Mouse (Mus musculus) embryonic facial prominence, embryonic 11.5 days (tissue): ENCODE measurements around the gene Il6st. TPM values are rescaled to one million over a fixed set of nuclear protein-coding genes. Genes with fewer than 3 reads are reported as not detected.
"Not testable (repeated sequence)": the region's sequence is repeated elsewhere in the genome, so short reads cannot be mapped to it uniquely, and the experiment has no call there.

ENCODE experiments used
- ATAC-seq: fragments of 200-750 bp; cut with Nextera tagmentation; replicated peaks from 2 replicates; pipeline ENCODE4 v1.8.0; 2017; ENCODE audit warnings: low read depth; ENCODE audit not compliant: insufficient number of reproducible peaks, low FRiP score, low TSS enrichment
- DNase-seq: peaks from one replicate; pipeline ENCODE4 v3.0.0-alpha.2; 2015; ENCODE audit warnings: low spot score
- H3K27ac ChIP-seq: fragments of 300-500 bp; sonication (generic); replicated peaks from 2 replicates; pipeline ENCODE4 v1.5.1; 2014; ENCODE audit warnings: mild to moderate bottlenecking, low read depth, low read length, control low read depth
- H3K27me3 ChIP-seq: fragments of 300-500 bp; sonication (generic); 2 replicates; pipeline ENCODE4 v1.6.1; 2014; ENCODE audit warnings: mild to moderate bottlenecking, low read length, moderate library complexity, mixed read lengths; ENCODE audit not compliant: control insufficient read depth, insufficient read depth
- H3K36me3 ChIP-seq: fragments of 300-500 bp; sonication (generic); replicated peaks from 2 replicates; pipeline ENCODE4 v1.6.1; 2014; ENCODE audit warnings: low read depth, mild to moderate bottlenecking, low read length, moderate library complexity, mixed read lengths; ENCODE audit not compliant: control insufficient read depth, insufficient read depth
- H3K4me1 ChIP-seq: fragments of 300-500 bp; sonication (generic); 2 replicates; pipeline ENCODE4 v1.6.1; 2014; ENCODE audit warnings: low read length, mixed read lengths; ENCODE audit not compliant: control insufficient read depth, insufficient read depth
- H3K4me2 ChIP-seq: fragments of 300-500 bp; sonication (generic); 2 replicates; pipeline ENCODE4 v1.6.1; 2014; ENCODE audit warnings: low read depth, mild to moderate bottlenecking, control low read depth, low read length, moderate library complexity
- H3K4me3 ChIP-seq: fragments of 300-500 bp; sonication (generic); 2 replicates; pipeline ENCODE4 v1.5.1; 2014; ENCODE audit warnings: low read depth, low read length, control low read depth
- H3K9ac ChIP-seq: fragments of 300-500 bp; sonication (generic); replicated peaks from 2 replicates; pipeline ENCODE4 v1.6.1; 2014; ENCODE audit warnings: mild to moderate bottlenecking, control low read depth, low read length
- H3K9me3 ChIP-seq: fragments of 300-500 bp; sonication (generic); replicated peaks from 2 replicates; pipeline ENCODE4 v1.6.1; 2016; ENCODE audit warnings: mild to moderate bottlenecking, low read length, inconsistent platforms, mixed read lengths; ENCODE audit not compliant: control insufficient read depth
- WGBS: fragments of 180-500 bp; shearing (Covaris S2); extraction: QIAGEN DNeasy Blood & Tissue Kit; methylation state at CpG from one replicate; pipeline ENCODE4 v1.1.7; 2014; 5-methylcytosine and 5-hydroxymethylcytosine counted together
- polyA plus RNA-seq: library from polyadenylated mRNA; unstranded; fragments of >200 nt; fragmentation: Nextera tagmentation; extraction: Ambion mirVana; gene quantifications from 2 replicates; pipeline ENCODE4 v1.2.1, GENCODE M21; 2014

Il6st gene
- polyA plus RNA-seq, 1 experiment from 2014 or later, result 25.8 TPM

DNA sequence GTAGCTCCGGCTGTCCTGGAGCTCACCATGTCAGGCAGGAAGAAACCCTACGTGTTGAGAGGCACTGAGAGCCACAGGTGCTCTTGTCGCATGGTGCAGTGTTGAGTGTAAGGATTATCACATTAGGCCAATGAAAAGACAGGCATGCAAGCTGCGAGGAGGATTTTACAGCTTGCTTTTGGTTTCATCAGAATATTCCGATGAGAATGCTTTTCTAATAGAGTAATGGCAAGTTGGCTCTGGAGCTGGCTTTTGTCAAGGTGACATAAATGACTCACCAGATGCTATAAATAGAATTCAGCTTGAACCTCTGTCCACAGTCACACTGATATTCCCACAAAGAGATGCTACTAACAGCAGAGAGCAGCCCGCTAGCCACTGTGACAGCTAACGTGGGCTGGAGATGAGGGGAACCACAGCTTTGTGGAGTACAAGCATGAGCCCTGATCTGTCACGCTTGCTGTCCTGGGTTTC lies 38.7 kb upstream of the Il6st start:
- no peaks in the 10 kb centered on the region for H3K9me3 ChIP-seq
- no peak overlapping the region for H3K27ac ChIP-seq
- H3K4me2 ChIP-seq, result no peak overlapping the region
- H3K36me3 ChIP-seq, result no peaks in the 10 kb centered on the region
- no peak for ATAC-seq
- H3K27me3 ChIP-seq, result no peaks in the 10 kb centered on the region
- WGBS, result 77% methylated on average over 8 of the region's 8 CpGs
- no peak overlapping the region for H3K4me3 ChIP-seq
- no peaks in the 10 kb centered on the region for H3K4me1 ChIP-seq
- no peak overlapping the region for H3K9ac ChIP-seq
- DNase-seq, result no peak

GRCm38 (mm10) chr13:112426265-112427135 lies 37.4 kb upstream of the Il6st start:
- Histone ChIP-seq H3K36me3 (no peaks in the 10 kb centered on the region), H3K4me2 (no peak overlapping the region), H3K4me1 (no peaks in the 10 kb centered on the region), H3K27me3 (no peaks in the 10 kb centered on the region), H3K27ac (no peak overlapping the region), H3K9ac (no peak overlapping the region), H3K4me3 (no peak overlapping the region), H3K9me3 (no peaks in the 10 kb centered on the region)
- WGBS, result 65% methylated on average over 13 of the region's 13 CpGs
- no peak for ATAC-seq
- no peak for DNase-seq

DNA sequence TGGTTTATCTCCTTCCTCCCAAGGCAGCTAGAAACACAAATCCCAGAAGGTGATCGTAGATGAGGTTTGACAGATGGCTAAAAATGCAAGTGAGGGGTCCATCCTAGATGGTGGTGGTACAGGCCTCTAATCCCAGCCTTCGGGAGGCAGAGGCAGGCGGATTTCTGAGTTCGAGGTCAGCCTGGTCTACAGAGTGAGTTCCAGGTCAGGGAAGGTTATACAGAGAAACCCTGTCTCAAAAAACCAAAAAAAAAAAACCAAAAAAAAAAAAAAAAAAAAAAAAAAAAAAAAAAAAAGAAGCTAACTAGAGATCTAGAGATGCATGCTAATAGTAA lies 36.8 kb upstream of the Il6st start:
- 80% methylated on average over 4 of the region's 4 CpGs for WGBS
- not testable (repeated sequence) for H3K9me3 ChIP-seq, H3K4me3 ChIP-seq, ATAC-seq, H3K27me3 ChIP-seq, H3K27ac ChIP-seq, H3K4me2 ChIP-seq, H3K36me3 ChIP-seq, H3K4me1 ChIP-seq, H3K9ac ChIP-seq, DNase-seq

- ATAC-seq, result no peak
These were observed 36.3 kb upstream of the Il6st start for GRCm38 (mm10) chr13:112427521-112427920.

DNA sequence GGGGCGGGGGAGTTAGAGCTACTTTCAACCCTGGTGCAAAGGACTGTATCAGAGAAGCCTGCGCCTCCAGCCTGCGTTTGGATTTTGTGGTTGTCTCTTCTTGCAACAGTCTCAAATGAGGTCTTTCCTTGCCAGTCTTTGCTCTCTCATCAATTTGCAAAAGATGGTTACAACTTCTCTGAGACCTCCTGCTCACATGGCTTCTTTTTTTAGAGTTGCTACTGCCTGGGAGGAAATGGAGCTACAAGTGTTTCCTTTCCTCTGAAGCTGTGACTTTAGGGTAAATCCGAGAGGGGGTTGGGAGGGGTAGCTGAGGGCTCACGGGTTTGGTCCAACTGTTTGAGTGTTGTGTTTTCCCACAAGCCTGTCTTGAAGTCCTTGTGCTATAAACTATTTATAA lies 30.6 kb upstream of the Il6st start:
- Histone ChIP-seq H3K4me1 (no peaks in the 10 kb centered on the region), H3K27ac (no peak overlapping the region), H3K27me3 (no peaks in the 10 kb centered on the region), H3K4me3 (no peak overlapping the region), H3K36me3 (no peaks in the 10 kb centered on the region), H3K4me2 (no peak overlapping the region), H3K9ac (no peak overlapping the region), H3K9me3 (no peaks in the 10 kb centered on the region)
- DNase-seq (no peak), ATAC-seq (no peak)
- WGBS, result 62% methylated on average over 5 of the region's 5 CpGs

More at GRCm38 (mm10) chr13:112427521-112427920, 36.3 kb upstream of the Il6st start:
- Histone ChIP-seq H3K36me3 (no peaks in the 10 kb centered on the region), H3K4me3 (no peak overlapping the region), H3K9ac (no peak overlapping the region), H3K4me2 (no peak overlapping the region), H3K9me3 (no peaks in the 10 kb centered on the region), H3K4me1 (no peaks in the 10 kb centered on the region), H3K27me3 (no peaks in the 10 kb centered on the region), H3K27ac (no peak overlapping the region)
- WGBS, result 94% methylated on average over 14 of the region's 15 CpGs
- DNase-seq, result no peak

DNA sequence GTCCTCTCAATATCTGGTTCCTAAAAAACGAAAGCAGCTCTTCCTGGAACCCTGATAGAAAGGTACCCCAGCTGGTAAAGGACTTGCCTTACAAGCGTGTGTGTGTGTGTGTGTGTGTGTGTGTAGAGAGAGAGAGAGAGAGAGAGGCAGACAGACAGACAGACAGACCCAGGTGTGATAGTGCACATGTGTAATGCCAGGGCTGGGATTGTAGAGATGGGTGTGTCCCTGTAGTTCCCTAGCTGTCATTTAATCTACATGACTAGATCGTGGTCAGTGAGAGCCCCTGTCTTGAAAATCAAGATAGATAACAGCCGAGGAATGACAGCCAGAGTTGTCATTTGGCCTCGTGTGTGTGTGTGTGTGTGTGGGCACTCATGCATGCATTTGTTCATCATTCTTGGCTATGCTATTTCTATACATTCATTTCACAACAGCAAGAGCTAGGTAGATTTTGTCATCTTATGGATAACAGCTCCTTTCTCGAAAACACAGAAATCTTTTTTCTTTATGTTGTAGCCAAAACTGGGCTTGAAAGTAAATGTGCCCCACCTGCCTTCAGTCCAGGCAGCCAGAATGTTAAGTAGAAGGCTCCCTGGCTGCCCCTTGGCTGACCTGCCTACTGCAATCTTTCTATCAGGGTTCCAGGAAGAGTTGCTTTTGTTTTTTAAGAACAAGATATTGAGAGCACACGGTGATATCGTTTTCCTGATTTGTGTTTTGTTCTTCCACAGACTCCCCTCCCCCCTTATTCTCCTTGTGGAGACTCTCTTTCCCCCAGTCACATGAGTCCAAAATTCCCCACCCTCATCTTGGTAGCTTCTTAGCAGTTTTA lies 28.4 kb upstream of the Il6st start:
- Histone ChIP-seq H3K27me3 (no peaks in the 10 kb centered on the region), H3K4me2 (no peak overlapping the region), H3K4me1 (no peaks in the 10 kb centered on the region), H3K9ac (no peak overlapping the region), H3K36me3 (no peaks in the 10 kb centered on the region), H3K27ac (no peak overlapping the region), H3K9me3 (no peaks in the 10 kb centered on the region), H3K4me3 (no peak overlapping the region)
- no peak for ATAC-seq
- no peak for DNase-seq
- WGBS, result 71% methylated on average over 8 of the region's 8 CpGs

- H3K36me3 ChIP-seq, result no peaks in the 10 kb centered on the region
- H3K9me3 ChIP-seq, result no peaks in the 10 kb centered on the region
- DNase-seq, result no peak
- no peak overlapping the region for H3K4me3 ChIP-seq
- no peaks in the 10 kb centered on the region for H3K4me1 ChIP-seq
- no peaks in the 10 kb centered on the region for H3K27me3 ChIP-seq
- no peak overlapping the region for H3K27ac ChIP-seq
- no peak overlapping the region for H3K9ac ChIP-seq
- no peak for ATAC-seq
- H3K4me2 ChIP-seq, result no peak overlapping the region
- WGBS, result 81% methylated on average over 7 of the region's 7 CpGs
These were observed 27.6 kb upstream of the Il6st start for GRCm38 (mm10) chr13:112436288-112436687.
